Mouse (Mus musculus): Measurements from ENCODE around the gene Ces4a. TPM values are rescaled to one million over a fixed set of nuclear protein-coding genes. Genes with fewer than 3 reads are reported as not detected.
A peak's percentile ranks its signal among the peaks of the same experiment; 100 is the strongest.

Ces4a gene
- polyA plus RNA-seq, 1 experiment = not detected

GRCm38 (mm10) chr8:105151654-105152053 lies 20.1 kb downstream of the Ces4a start:
- H3K4me3 ChIP-seq (replicated peaks) = no peak overlapping the region
- TF ChIP-seq FLI1 (IDR thresholded peaks at IDR 0.05; ENCODE audit: low read length) (no peak), GATA1 (IDR thresholded peaks at IDR 0.05; ENCODE audit: borderline replicate concordance, low read length) (no peak)

GRCm38 (mm10) chr8:105152623-105153398 lies 21.2 kb downstream of the Ces4a start:
- no peak for TF ChIP-seq FLI1 (IDR thresholded peaks at IDR 0.05; ENCODE audit: low read length)
- no peak for TF ChIP-seq GATA1 (IDR thresholded peaks at IDR 0.05; ENCODE audit: borderline replicate concordance, low read length)
- peaks cover 10% of the 10 kb centered on the region for H3K4me1 ChIP-seq
- H3K9me3 ChIP-seq = no peaks in the 10 kb centered on the region
- peaks cover 66% of the 10 kb centered on the region for H3K27me3 ChIP-seq (replicated peaks)
- no peaks in the 10 kb centered on the region for H3K36me3 ChIP-seq (replicated peaks; ENCODE audit: low read length)
- H3K4me3 ChIP-seq (replicated peaks) = peak overlapping the region; percentile 47

More at GRCm38 (mm10) chr8:105151654-105152053, 20.1 kb downstream of the Ces4a start:
- Histone ChIP-seq H3K4me1 (peaks cover 7% of the 10 kb centered on the region), H3K9me3 (no peaks in the 10 kb centered on the region), H3K27me3 (replicated peaks) (peaks cover 71% of the 10 kb centered on the region), H3K36me3 (replicated peaks; ENCODE audit: low read length) (no peaks in the 10 kb centered on the region)

GRCm38 (mm10) chr8:105154316-105154715 lies 22.7 kb downstream of the Ces4a start:
- Histone ChIP-seq H3K4me3 (replicated peaks) (no peak overlapping the region), H3K9me3 (no peaks in the 10 kb centered on the region), H3K36me3 (replicated peaks; ENCODE audit: low read length) (no peaks in the 10 kb centered on the region), H3K27me3 (replicated peaks) (peaks cover 58% of the 10 kb centered on the region), H3K4me1 (peaks cover 10% of the 10 kb centered on the region)
- TF ChIP-seq FLI1 (IDR thresholded peaks at IDR 0.05; ENCODE audit: low read length) = no peak
- no peak for TF ChIP-seq GATA1 (IDR thresholded peaks at IDR 0.05; ENCODE audit: borderline replicate concordance, low read length)

- no peak for TF ChIP-seq GATA1 (IDR thresholded peaks at IDR 0.05; ENCODE audit: borderline replicate concordance, low read length)
- TF ChIP-seq FLI1 (IDR thresholded peaks at IDR 0.05; ENCODE audit: low read length) = no peak
These were observed 23.6 kb downstream of the Ces4a start for GRCm38 (mm10) chr8:105155091-105155745.

GRCm38 (mm10) chr8:105157555-105157954 lies 26.0 kb downstream of the Ces4a start:
- Histone ChIP-seq H3K36me3 (replicated peaks; ENCODE audit: low read length) (no peaks in the 10 kb centered on the region), H3K27me3 (replicated peaks) (peaks cover 43% of the 10 kb centered on the region), H3K9me3 (no peaks in the 10 kb centered on the region), H3K4me3 (replicated peaks) (no peak overlapping the region), H3K4me1 (peaks cover 13% of the 10 kb centered on the region)
- TF ChIP-seq GATA1 (IDR thresholded peaks at IDR 0.05; ENCODE audit: borderline replicate concordance, low read length) (no peak), FLI1 (IDR thresholded peaks at IDR 0.05; ENCODE audit: low read length) (no peak)

More at GRCm38 (mm10) chr8:105155091-105155745, 23.6 kb downstream of the Ces4a start:
- no peaks in the 10 kb centered on the region for H3K36me3 ChIP-seq (replicated peaks; ENCODE audit: low read length)
- H3K27me3 ChIP-seq (replicated peaks) = peaks cover 52% of the 10 kb centered on the region
- H3K4me1 ChIP-seq = peaks cover 10% of the 10 kb centered on the region
- H3K4me3 ChIP-seq (replicated peaks) = no peak overlapping the region
- no peaks in the 10 kb centered on the region for H3K9me3 ChIP-seq

- H3K4me3 ChIP-seq (replicated peaks) = no peak overlapping the region
- no peaks in the 10 kb centered on the region for H3K36me3 ChIP-seq (replicated peaks; ENCODE audit: low read length)
- H3K4me1 ChIP-seq = peaks cover 7% of the 10 kb centered on the region
- peaks cover 38% of the 10 kb centered on the region for H3K27me3 ChIP-seq (replicated peaks)
- no peaks in the 10 kb centered on the region for H3K9me3 ChIP-seq
- TF ChIP-seq GATA1 (IDR thresholded peaks at IDR 0.05; ENCODE audit: borderline replicate concordance, low read length) (no peak), FLI1 (IDR thresholded peaks at IDR 0.05; ENCODE audit: low read length) (no peak)
These were observed 26.5 kb downstream of the Ces4a start for GRCm38 (mm10) chr8:105158084-105158483.

GRCm38 (mm10) chr8:105161121-105161652 lies 29.6 kb downstream of the Ces4a start:
- Histone ChIP-seq H3K36me3 (replicated peaks; ENCODE audit: low read length) (no peaks in the 10 kb centered on the region), H3K9me3 (no peaks in the 10 kb centered on the region), H3K27me3 (replicated peaks) (peaks cover 18% of the 10 kb centered on the region), H3K4me1 (peaks cover 30% of the 10 kb centered on the region), H3K4me3 (replicated peaks) (no peak overlapping the region)
- TF ChIP-seq GATA1 (IDR thresholded peaks at IDR 0.05; ENCODE audit: borderline replicate concordance, low read length) (no peak), FLI1 (IDR thresholded peaks at IDR 0.05; ENCODE audit: low read length) (no peak)

- peaks cover 34% of the 10 kb centered on the region for H3K4me1 ChIP-seq
- no peaks in the 10 kb centered on the region for H3K36me3 ChIP-seq (replicated peaks; ENCODE audit: low read length)
- H3K4me3 ChIP-seq (replicated peaks) = no peak overlapping the region
- no peaks in the 10 kb centered on the region for H3K9me3 ChIP-seq
- TF ChIP-seq FLI1 (IDR thresholded peaks at IDR 0.05; ENCODE audit: low read length) = no peak
- no peak for TF ChIP-seq GATA1 (IDR thresholded peaks at IDR 0.05; ENCODE audit: borderline replicate concordance, low read length)
- H3K27me3 ChIP-seq (replicated peaks) = peaks cover 8% of the 10 kb centered on the region
These were observed 32.8 kb downstream of the Ces4a start for GRCm38 (mm10) chr8:105164272-105164902.

- Histone ChIP-seq H3K4me1 (peaks cover 40% of the 10 kb centered on the region), H3K9me3 (no peaks in the 10 kb centered on the region), H3K36me3 (replicated peaks; ENCODE audit: low read length) (no peaks in the 10 kb centered on the region), H3K4me3 (replicated peaks) (no peak overlapping the region), H3K27me3 (replicated peaks) (peaks cover 7% of the 10 kb centered on the region)
- TF ChIP-seq FLI1 (IDR thresholded peaks at IDR 0.05; ENCODE audit: low read length) (no peak), GATA1 (IDR thresholded peaks at IDR 0.05; ENCODE audit: borderline replicate concordance, low read length) (no peak)
These were observed 33.6 kb downstream of the Ces4a start for GRCm38 (mm10) chr8:105165191-105165590.

Data from megakaryocyte, embryonic 14.5 days (primary cell).